In genomic region chr1:155086416-155086815, GRCm38 (mm10) we compare ENCODE assay signal across 10 mouse cellular contexts. TPM values are rescaled to one million over a fixed set of nuclear protein-coding genes. Genes with fewer than 3 reads are reported as not detected.
DNase-seq lines count a peak whose midpoint lies in the region; ATAC-seq and TF ChIP-seq lines count a peak whose summit lies in the region.
"Had no signal": no experiment of that assay in that cellular context is flagged by ENCODE, and none has a peak within 500 bp of the region (broad histone marks: within the 10 kb centered on the region; RNA-seq: fewer than 3 reads in every experiment).

No protein-coding gene starts in this region.

- no peak for DNase-seq in liver, adult 2 months (ENCODE audit: extremely low read depth, low read depth, low spot score)
- DNase-seq in liver, embryonic 11.5 days (ENCODE audit: low spot score) = no peak
- DNase-seq in forebrain, embryonic 10.5 days (ENCODE audit: extremely low spot score, low spot score) = no peak
- DNase-seq in kidney, postnatal 0 days (ENCODE audit: low spot score) = no peak
- DNase-seq in ovary, postnatal 14 days (ENCODE audit: low spot score) = no peak
- no peak for DNase-seq in ovary, postnatal 36 days (ENCODE audit: low spot score)
- DNase-seq: liver, postnatal 0 days had no signal

- H3K79me2 ChIP-seq in liver, adult 2 months (ENCODE audit: control insufficient read depth, insufficient read depth, low read length) = no peaks in the 10 kb centered on the region

- no peak overlapping the region for H3K9ac ChIP-seq in liver, adult 2 months (ENCODE audit: low read depth, low read length)
- no peak overlapping the region for H3K9ac ChIP-seq in liver, embryonic 11.5 days (ENCODE audit: low read depth, low read length)
- no peak overlapping the region for H3K9ac ChIP-seq in kidney, postnatal 0 days (ENCODE audit: low read depth, low read length)
- H3K9ac ChIP-seq: liver, postnatal 0 days had no signal

- H3K9me3 ChIP-seq in liver, embryonic 11.5 days (ENCODE audit: control insufficient read depth, low read length) = no peaks in the 10 kb centered on the region
- no peaks in the 10 kb centered on the region for H3K9me3 ChIP-seq in forebrain, embryonic 10.5 days
- H3K9me3 ChIP-seq in kidney, postnatal 0 days (replicated peaks; ENCODE audit: low read length) = no peaks in the 10 kb centered on the region

- no peak for ATAC-seq in liver, embryonic 11.5 days (replicated peaks; ENCODE audit: low FRiP score)
- no peak for ATAC-seq in kidney, postnatal 0 days (replicated peaks; ENCODE audit: low FRiP score, low read depth)
- ATAC-seq in cerebellum, adult (ENCODE audit: insufficient number of reproducible peaks, low FRiP score, low TSS enrichment) = no peak
- ATAC-seq: liver, postnatal 0 days had no signal

- H3K27me3 ChIP-seq in liver, adult 2 months (ENCODE audit: control insufficient read depth, insufficient read depth, low read length) = no peaks in the 10 kb centered on the region
- 0 out of 2 replicates have a peak, but pooled peaks cover 4% of the 10 kb centered on the region for H3K27me3 ChIP-seq in liver, embryonic 11.5 days (replicated peaks; ENCODE audit: control insufficient read depth, insufficient read depth, low read length)
- H3K27me3 ChIP-seq in forebrain, embryonic 10.5 days (ENCODE audit: poor library complexity, severe bottlenecking) = peaks cover 46% of the 10 kb centered on the region
- H3K27me3 ChIP-seq in kidney, postnatal 0 days (ENCODE audit: insufficient read depth, low read length) = no peaks in the 10 kb centered on the region
- H3K27me3 ChIP-seq in small intestine, adult 2 months (ENCODE audit: control insufficient read depth, insufficient read depth, low read length) = no peaks in the 10 kb centered on the region

- H3K4me1 ChIP-seq in liver, adult 2 months (ENCODE audit: control insufficient read depth, insufficient read depth, low read length) = peaks cover 20% of the 10 kb centered on the region
- H3K4me1 ChIP-seq in liver, embryonic 11.5 days (replicated peaks; ENCODE audit: control insufficient read depth, insufficient read depth, low read length) = peaks cover 53% of the 10 kb centered on the region
- peaks cover 74% of the 10 kb centered on the region for H3K4me1 ChIP-seq in forebrain, embryonic 10.5 days
- peaks cover 38% of the 10 kb centered on the region for H3K4me1 ChIP-seq in kidney, postnatal 0 days (replicated peaks; ENCODE audit: insufficient read depth, low read length)
- peaks cover 38% of the 10 kb centered on the region for H3K4me1 ChIP-seq in small intestine, adult 2 months (ENCODE audit: control insufficient read depth, insufficient read depth, insufficient read length, low read length)

- 60% methylated on average over 7 of the region's 7 CpGs for WGBS in liver, adult 2 months
- WGBS in liver, embryonic 11.5 days = 23% methylated on average over 7 of the region's 7 CpGs
- WGBS in forebrain, embryonic 10.5 days = 3% methylated on average over 7 of the region's 7 CpGs
- 27% methylated on average over 7 of the region's 7 CpGs for WGBS in kidney, postnatal 0 days
- WGBS in small intestine, adult 2 months = 20% methylated on average over 7 of the region's 7 CpGs

- no peak overlapping the region for H3K4me3 ChIP-seq in liver, adult 2 months (ENCODE audit: insufficient read depth, low read depth, low read length)
- no peak overlapping the region for H3K4me3 ChIP-seq in liver, embryonic 11.5 days (ENCODE audit: low read depth, low read length)
- H3K4me3 ChIP-seq in forebrain, embryonic 10.5 days = peak overlapping the region; percentile 27
- H3K4me3 ChIP-seq in kidney, postnatal 0 days (replicated peaks; ENCODE audit: low read depth, low read length) = no peak overlapping the region
- no peak overlapping the region for H3K4me3 ChIP-seq in small intestine, adult 2 months (ENCODE audit: low read depth, low read length)
- H3K4me3 ChIP-seq: erythroblast, embryonic 14.5 days had no signal

- no peak overlapping the region for H3K4me2 ChIP-seq in liver, embryonic 11.5 days
- no peak overlapping the region for H3K4me2 ChIP-seq in kidney, postnatal 0 days (ENCODE audit: low read length)

- no peak for TF ChIP-seq POLR2A in liver, adult 2 months (IDR thresholded peaks at IDR 0.05; ENCODE audit: extremely low read depth, insufficient read depth, low read length)
- TF ChIP-seq POLR2A in small intestine, adult 2 months (IDR thresholded peaks at IDR 0.05; ENCODE audit: low read depth, low read length) = no peak

- peak overlapping the region; percentile 23; the same call in 1 of the 2 replicates for H3K27ac ChIP-seq in liver, adult 2 months (replicated peaks; ENCODE audit: insufficient read depth, low read depth, low read length)
- no peak overlapping the region for H3K27ac ChIP-seq in liver, embryonic 11.5 days (ENCODE audit: low read depth, low read length)
- peak overlapping the region; percentile 92 for H3K27ac ChIP-seq in forebrain, embryonic 10.5 days
- H3K27ac ChIP-seq in kidney, postnatal 0 days = peak overlapping the region; percentile 32; the same call in 1 of the 2 replicates
- H3K27ac ChIP-seq in small intestine, adult 2 months (ENCODE audit: insufficient read depth, low read depth, low read length) = peak overlapping the region; percentile 37

- no peaks in the 10 kb centered on the region for H3K36me3 ChIP-seq in liver, adult 2 months (ENCODE audit: control insufficient read depth, insufficient read depth, low read length)
- no peaks in the 10 kb centered on the region for H3K36me3 ChIP-seq in liver, embryonic 11.5 days (ENCODE audit: control insufficient read depth, insufficient read depth, low read length)
- no peaks in the 10 kb centered on the region for H3K36me3 ChIP-seq in forebrain, embryonic 10.5 days (replicated peaks)
- H3K36me3 ChIP-seq in kidney, postnatal 0 days (ENCODE audit: insufficient read depth, low read length) = no peaks in the 10 kb centered on the region
- no peaks in the 10 kb centered on the region for H3K36me3 ChIP-seq in small intestine, adult 2 months (ENCODE audit: control insufficient read depth, insufficient read depth, low read length)

- TF ChIP-seq CTCF in liver, adult 2 months (IDR thresholded peaks at IDR 0.05; ENCODE audit: low read depth, low read length) = no peak
- TF ChIP-seq CTCF in kidney, postnatal 0 days (IDR thresholded peaks at IDR 0.05; ENCODE audit: low read depth) = no peak
- no peak for TF ChIP-seq CTCF in small intestine, adult 2 months (IDR thresholded peaks at IDR 0.05; ENCODE audit: extremely low read depth, insufficient read length, insufficient replicate concordance, low read depth, low read length)

RNA-seq across cellular contexts. Expression of gene Ier5, which starts 13.0 kb away (rescaled TPM):
- 2.8 and 3.2 TPM in 2 replicates for total RNA-seq in liver, adult 2 months (2014; rRNA removed)
- 2.5 and 2.6 TPM in 2 replicates for polyA plus RNA-seq in liver, adult 2 months (2012; rRNA removed)
- polyA plus RNA-seq in liver, embryonic 11.5 days (2014; fragmentation: Nextera tagmentation; extraction: Ambion mirVana) = 6.7 and 7.3 TPM in 2 replicates
- polyA plus RNA-seq in forebrain, embryonic 10.5 days (2016; fragmentation: Nextera tagmentation; extraction: Ambion mirVana) = 3.6 and 4.1 TPM in 2 replicates
- 8.0 and 11.4 TPM in 2 replicates for polyA plus RNA-seq in kidney, postnatal 0 days (2015; fragmentation: Nextera tagmentation; extraction: Ambion mirVana)
- 25.4 and 63.9 TPM in 2 replicates for polyA plus RNA-seq in small intestine, adult 2 months (2012; rRNA removed)
